Mouse (Mus musculus) frontal cortex, postnatal 14 days (tissue): Measurements from ENCODE around the gene Hnf4a.
"Not testable (repeated sequence)": the region's sequence is repeated elsewhere in the genome, so short reads cannot be mapped to it uniquely, and the experiment has no call there.

Source experiments
- DNase-seq, 2 experiments: peaks; one replicate each; pipeline ENCODE4 v3.0.0; 2022; ENCODE audit warnings: low spot score in 2 of 2

Hnf4a gene

GRCm38 (mm10) chr2:163620451-163620850 lies 113.8 kb downstream of the Hnf4a start:
- DNase-seq: no peak

GRCm38 (mm10) chr2:163621401-163621800 lies 114.8 kb downstream of the Hnf4a start:
- not testable (repeated sequence) for DNase-seq
